Mouse (Mus musculus) B cell, adult 62 days (primary cell): ENCODE data around the gene Tbl2. TPM values are rescaled to one million over a fixed set of nuclear protein-coding genes. Genes with fewer than 3 reads are reported as not detected.

Experiments
- total RNA-seq: library from RNA; stranded (reverse); gene quantifications from 4 replicates; pipeline ENCODE4 v1.2.4, GENCODE M21; 2023

Tbl2 gene
- total RNA-seq = 14.3 to 17.0 TPM (median 15.3 TPM) in 4 replicates

DNA sequence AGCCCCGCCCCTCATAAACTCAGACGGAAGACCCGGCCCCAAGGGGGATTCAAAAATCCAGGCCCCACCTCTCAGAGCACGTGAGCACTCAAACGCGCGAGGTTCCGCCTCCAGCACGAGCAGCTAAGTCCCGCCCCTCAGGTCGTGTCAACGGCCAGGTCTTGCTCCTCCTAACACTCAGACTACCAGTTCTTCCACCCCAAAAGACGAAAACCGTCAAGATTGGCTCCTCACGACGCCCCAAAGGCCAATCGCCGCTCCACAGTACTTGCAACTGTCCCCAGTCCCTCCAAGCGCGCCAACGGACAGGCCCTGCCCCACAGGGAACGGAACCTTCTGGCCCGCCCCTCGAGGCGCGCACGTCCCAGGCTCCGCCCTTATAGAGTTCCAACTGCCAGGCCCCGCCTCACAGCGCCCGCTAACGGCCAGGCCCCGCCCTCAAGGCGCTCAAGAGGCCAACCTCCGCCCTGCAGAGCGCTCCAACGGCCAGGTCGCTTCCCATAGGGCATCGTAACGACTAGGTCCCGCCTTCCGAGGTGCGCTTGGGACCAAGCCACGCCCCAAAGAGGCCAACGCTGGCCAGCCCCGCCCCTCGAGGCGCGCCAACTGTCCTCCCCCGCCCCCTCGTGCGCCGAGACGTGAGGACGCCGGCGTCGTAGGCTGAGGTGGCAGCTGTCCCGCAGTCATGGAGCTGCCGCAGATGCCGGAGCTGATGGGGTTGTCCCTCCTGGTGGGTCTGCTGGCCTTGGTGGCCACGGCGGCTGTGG is at the start of gene Tbl2:
TSS of gene Tbl2 (plus strand) at position 605 of the 767 bp plus-strand sequence.

DNA sequence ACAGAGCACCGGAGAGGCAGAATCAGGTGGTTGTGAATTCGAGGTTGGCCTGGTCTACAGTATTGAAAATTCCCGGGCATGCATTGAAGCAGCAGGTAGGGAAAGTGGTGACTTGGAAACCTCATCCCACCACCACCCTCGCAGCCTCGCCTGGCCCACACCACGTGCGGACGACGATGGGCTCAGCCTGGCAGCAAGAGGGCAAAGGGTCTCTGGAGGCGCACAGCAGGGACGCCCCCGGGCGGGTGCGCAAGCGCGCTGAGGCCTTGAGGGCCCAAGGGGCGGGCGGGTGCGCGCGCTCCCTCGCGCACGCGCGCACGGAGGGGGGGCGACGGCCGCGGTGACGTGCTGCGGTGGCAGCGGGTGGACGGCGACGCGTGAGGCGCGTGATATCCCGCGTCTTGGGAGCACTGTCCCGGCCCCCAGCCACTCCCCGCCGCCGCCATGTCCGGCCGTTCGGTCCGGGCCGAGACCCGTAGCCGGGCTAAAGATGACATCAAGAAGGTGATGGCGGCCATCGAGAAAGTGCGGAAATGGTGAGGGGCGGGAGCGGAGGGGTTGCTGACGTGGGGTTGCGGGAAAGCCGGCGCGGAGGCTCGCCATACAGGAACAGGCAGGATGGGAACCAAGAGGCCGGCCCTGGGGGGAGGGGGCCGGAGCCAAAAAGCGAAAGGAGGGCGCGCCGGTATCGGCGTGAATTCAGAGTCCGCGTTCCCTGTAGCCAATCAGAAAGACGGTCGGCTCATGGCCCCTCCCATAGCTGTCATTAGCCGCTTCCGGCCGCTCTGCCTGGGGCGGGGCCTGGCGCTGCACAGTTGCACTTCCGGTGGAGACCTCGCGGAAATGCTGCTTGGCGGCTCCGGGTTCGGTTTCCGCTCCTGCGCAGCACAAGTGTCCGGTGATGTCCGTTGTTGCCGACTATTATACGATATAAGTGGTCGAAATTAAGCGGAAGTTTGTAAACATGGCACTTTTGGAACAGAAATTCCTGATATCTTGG is 18.9 kb downstream of the Tbl2 start, which contains the start of gene Bcl7b:
TSS of gene Bcl7b (plus strand) at position 221 of the 1,000 bp plus-strand sequence.

DNA sequence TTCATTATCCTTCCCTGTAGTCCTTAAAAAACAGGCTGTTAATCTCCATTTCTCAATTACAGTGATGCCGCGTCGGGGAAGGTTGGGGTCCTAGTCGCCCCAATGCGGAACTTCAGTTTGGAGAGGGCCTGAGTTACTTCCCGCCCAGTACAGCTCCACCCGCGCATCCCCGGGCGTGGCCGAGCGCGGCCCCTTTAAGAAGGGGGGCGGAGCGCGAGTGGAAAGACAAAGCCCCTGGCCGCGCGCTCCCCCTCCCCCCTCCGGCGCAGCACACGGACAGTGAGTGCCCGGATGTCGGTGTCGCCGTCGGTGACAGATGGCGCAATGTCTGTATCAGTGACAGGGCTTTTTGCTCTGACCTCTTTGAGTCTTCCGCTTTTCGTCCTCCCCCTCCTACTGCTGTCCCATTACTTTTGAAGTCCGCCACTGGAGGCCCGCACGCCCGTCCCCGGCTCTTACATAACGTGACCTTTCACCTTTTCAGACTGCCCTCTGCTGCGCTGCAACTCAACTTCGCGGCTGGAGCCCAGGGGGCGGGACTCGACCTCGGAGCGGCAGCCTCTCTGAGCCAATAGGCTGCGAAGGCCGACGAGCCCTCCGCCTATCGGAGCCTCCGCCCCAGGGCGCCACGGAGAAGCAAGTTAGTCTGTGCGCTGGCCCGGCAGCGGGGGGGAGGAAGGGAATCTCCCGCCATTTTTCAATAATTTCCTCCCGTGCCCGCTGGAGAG is 37.3 kb downstream of the Tbl2 start, which contains the start of gene Baz1b:
TSS of gene Baz1b (plus strand) at position 644 of the 728 bp plus-strand sequence.

Other genes with a start within 250 kb of the Tbl2 start
- not detected in 4 replicates for gene Tmem270, start 242.9 kb upstream of the Tbl2 start, total RNA-seq
- gene Cldn13, start 234.1 kb upstream of the Tbl2 start, total RNA-seq = not detected in 4 replicates
- 1.4 to 3.3 TPM (median 2.4 TPM) in 4 replicates for gene Mettl27, start 217.3 kb upstream of the Tbl2 start, total RNA-seq
- gene Cldn4, start 202.7 kb upstream of the Tbl2 start, total RNA-seq = not detected in 4 replicates
- gene Cldn3, start 163.4 kb upstream of the Tbl2 start, total RNA-seq = not detected in 4 replicates
- 34.9 to 40.6 TPM (median 35.5 TPM) in 4 replicates for gene Abhd11, start 140.5 kb upstream of the Tbl2 start, total RNA-seq
- 2.8 to 4.7 TPM (median 3.7 TPM) in 4 replicates for gene Stx1a, start 126.2 kb upstream of the Tbl2 start, total RNA-seq
- 17.3 to 20.2 TPM (median 19.1 TPM) in 4 replicates for gene Dnajc30, start 85.5 kb upstream of the Tbl2 start, total RNA-seq
- 96.5 to 129 TPM (median 120 TPM) in 4 replicates for gene Bud23, start 84.7 kb upstream of the Tbl2 start, total RNA-seq
- 0.50 to 0.95 TPM (median 0.61 TPM) in 3 of 4 replicates, not detected in the other for gene Vps37d, start 71.4 kb upstream of the Tbl2 start, total RNA-seq
- gene Mlxipl, start 59.8 kb upstream of the Tbl2 start, total RNA-seq = not detected in 4 replicates
- gene Bcl7b, start 18.6 kb downstream of the Tbl2 start, total RNA-seq = 72.8 to 88.8 TPM (median 76.4 TPM) in 4 replicates
- gene Baz1b, start 37.6 kb downstream of the Tbl2 start, total RNA-seq = 104 to 115 TPM (median 110 TPM) in 4 replicates
- 0.24 to 0.67 TPM (median 0.45 TPM) in 4 replicates for gene Fzd9, start 101.6 kb downstream of the Tbl2 start, total RNA-seq
- not detected in 4 replicates for gene Fkbp6, start 200.4 kb downstream of the Tbl2 start, total RNA-seq
- gene Trim50, start 203.6 kb downstream of the Tbl2 start, total RNA-seq = not detected in 4 replicates
- 25.6 to 40.7 TPM (median 31.0 TPM) in 4 replicates for gene Nsun5, start 220.3 kb downstream of the Tbl2 start, total RNA-seq
- 60.4 to 65.7 TPM (median 62.5 TPM) in 4 replicates for gene Pom121, start 244.9 kb downstream of the Tbl2 start, total RNA-seq